Mouse (Mus musculus): ENCODE measurements around the gene Dbn1. TPM values are rescaled to one million over a fixed set of nuclear protein-coding genes. Genes with fewer than 3 reads are reported as not detected.

Gene Dbn1
- polyA plus RNA-seq, 1 experiment from 2014 or later: 153 TPM

DNA sequence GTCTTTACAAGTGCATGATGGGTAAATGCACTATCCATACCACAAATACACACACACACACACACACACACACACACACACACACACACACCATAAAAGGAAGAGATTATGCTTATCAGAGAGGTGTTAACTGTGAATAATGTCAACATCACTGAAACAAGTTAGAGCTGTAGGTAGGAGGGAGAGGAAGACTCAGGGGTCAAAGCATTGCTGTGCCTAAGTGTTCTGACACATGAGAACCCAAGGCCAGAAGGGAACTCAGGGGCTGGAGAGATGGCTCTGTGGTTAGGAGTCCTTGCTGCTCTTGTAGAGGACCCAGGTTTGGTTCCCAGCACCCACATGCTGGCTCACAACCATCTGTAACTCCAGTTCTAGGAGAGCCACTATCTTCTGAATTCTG, 8.0 kb downstream of the Dbn1 start:
- Histone ChIP-seq H3K9ac (no peak overlapping the region), H3K27me3 (ENCODE audit: insufficient read depth, low read length) (0 out of 2 replicates have a peak, but pooled peaks cover 2% of the 10 kb centered on the region), H3K9me3 (ENCODE audit: low read depth, low read length) (no peaks in the 10 kb centered on the region), H3K27ac (ENCODE audit: low read depth) (no peak overlapping the region), H3K36me3 (ENCODE audit: insufficient read depth) (peaks cover 77% of the 10 kb centered on the region), H3K4me3 (ENCODE audit: low read depth, low read length) (no peak overlapping the region), H3K4me1 (ENCODE audit: insufficient read depth) (0 out of 2 replicates have a peak, but pooled peaks cover 5% of the 10 kb centered on the region), H3K4me2 (no peak overlapping the region)
- TF ChIP-seq CTCF (IDR thresholded peaks at IDR 0.05; ENCODE audit: low read depth): no peak
- DNase-seq (no peak), ATAC-seq (ENCODE audit: insufficient read depth) (no peak)

GRCm38 (mm10) chr13:55479008-55479407, 8.9 kb downstream of the Dbn1 start:
- no peak for ATAC-seq (ENCODE audit: insufficient read depth)
- TF ChIP-seq CTCF (IDR thresholded peaks at IDR 0.05; ENCODE audit: low read depth): no peak
- H3K27me3 ChIP-seq (ENCODE audit: insufficient read depth, low read length): 0 out of 2 replicates have a peak, but pooled peaks cover 6% of the 10 kb centered on the region

DNA sequence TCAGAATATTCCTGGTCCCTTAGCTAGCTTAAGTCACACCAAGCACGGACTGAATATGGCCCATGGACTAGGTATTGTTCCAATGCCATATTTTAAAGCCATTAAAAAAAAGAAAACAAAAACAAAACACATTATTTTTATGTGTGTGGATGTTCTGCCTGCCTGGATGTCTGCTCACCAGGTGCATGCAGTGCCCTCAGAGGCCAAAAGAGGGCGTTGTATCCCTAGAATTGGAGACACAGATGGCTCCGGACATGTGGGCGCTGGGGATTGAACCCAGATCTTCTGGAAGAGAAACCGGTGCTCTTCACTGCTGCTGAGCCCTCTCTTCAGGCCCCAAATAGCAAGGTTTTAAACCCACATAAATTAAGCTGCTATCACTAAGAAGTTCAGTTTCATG, 9.9 kb downstream of the Dbn1 start:
- Histone ChIP-seq H3K36me3 (ENCODE audit: insufficient read depth) (peaks cover 92% of the 10 kb centered on the region), H3K4me1 (ENCODE audit: insufficient read depth) (no peaks in the 10 kb centered on the region), H3K4me3 (ENCODE audit: low read depth, low read length) (no peak overlapping the region), H3K9me3 (ENCODE audit: low read depth, low read length) (no peaks in the 10 kb centered on the region), H3K9ac (no peak overlapping the region), H3K27me3 (ENCODE audit: insufficient read depth, low read length) (0 out of 2 replicates have a peak, but pooled peaks cover 8% of the 10 kb centered on the region), H3K4me2 (no peak overlapping the region), H3K27ac (ENCODE audit: low read depth) (no peak overlapping the region)
- peak; percentile 60 for DNase-seq
- no peak for ATAC-seq (ENCODE audit: insufficient read depth)
- TF ChIP-seq CTCF (IDR thresholded peaks at IDR 0.05; ENCODE audit: low read depth): peak; percentile 59
- 54% methylated on average over 5 of the region's 5 CpGs for WGBS

More at GRCm38 (mm10) chr13:55479008-55479407, 8.9 kb downstream of the Dbn1 start:
- H3K4me3 ChIP-seq (ENCODE audit: low read depth, low read length): no peak overlapping the region
- H3K9ac ChIP-seq: no peak overlapping the region
- no peaks in the 10 kb centered on the region for H3K4me1 ChIP-seq (ENCODE audit: insufficient read depth)
- no peak overlapping the region for H3K4me2 ChIP-seq
- no peak overlapping the region for H3K27ac ChIP-seq (ENCODE audit: low read depth)
- peaks cover 86% of the 10 kb centered on the region for H3K36me3 ChIP-seq (ENCODE audit: insufficient read depth)
- no peak for DNase-seq
- 75% methylated on average over 7 of the region's 7 CpGs for WGBS
- H3K9me3 ChIP-seq (ENCODE audit: low read depth, low read length): no peaks in the 10 kb centered on the region

GRCm38 (mm10) chr13:55477492-55477891, 10.4 kb downstream of the Dbn1 start:
- no peaks in the 10 kb centered on the region for H3K4me1 ChIP-seq (ENCODE audit: insufficient read depth)
- no peaks in the 10 kb centered on the region for H3K9me3 ChIP-seq (ENCODE audit: low read depth, low read length)
- no peak overlapping the region for H3K4me3 ChIP-seq (ENCODE audit: low read depth, low read length)
- DNase-seq: no peak
- no peak overlapping the region for H3K27ac ChIP-seq (ENCODE audit: low read depth)
- no peak overlapping the region for H3K4me2 ChIP-seq
- ATAC-seq (ENCODE audit: insufficient read depth): no peak
- peaks cover 87% of the 10 kb centered on the region for H3K36me3 ChIP-seq (ENCODE audit: insufficient read depth)
- no peak for TF ChIP-seq CTCF (IDR thresholded peaks at IDR 0.05; ENCODE audit: low read depth)
- H3K27me3 ChIP-seq (ENCODE audit: insufficient read depth, low read length): 0 out of 2 replicates have a peak, but pooled peaks cover 8% of the 10 kb centered on the region
- WGBS: 71% methylated on average over 16 of the region's 16 CpGs
- no peak overlapping the region for H3K9ac ChIP-seq

- TF ChIP-seq CTCF (IDR thresholded peaks at IDR 0.05; ENCODE audit: low read depth): no peak
- no peak for DNase-seq
- Histone ChIP-seq H3K36me3 (ENCODE audit: insufficient read depth) (peaks cover 75% of the 10 kb centered on the region), H3K4me1 (ENCODE audit: insufficient read depth) (no peaks in the 10 kb centered on the region), H3K4me3 (ENCODE audit: low read depth, low read length) (no peak overlapping the region), H3K27ac (ENCODE audit: low read depth) (no peak overlapping the region), H3K27me3 (ENCODE audit: insufficient read depth, low read length) (0 out of 2 replicates have a peak, but pooled peaks cover 8% of the 10 kb centered on the region), H3K9me3 (ENCODE audit: low read depth, low read length) (no peaks in the 10 kb centered on the region), H3K9ac (no peak overlapping the region), H3K4me2 (no peak overlapping the region)
- ATAC-seq (ENCODE audit: insufficient read depth): no peak
- WGBS: 89% methylated on average over 8 of the region's 8 CpGs
These were observed 11.7 kb downstream of the Dbn1 start for GRCm38 (mm10) chr13:55476256-55476655.

DNA sequence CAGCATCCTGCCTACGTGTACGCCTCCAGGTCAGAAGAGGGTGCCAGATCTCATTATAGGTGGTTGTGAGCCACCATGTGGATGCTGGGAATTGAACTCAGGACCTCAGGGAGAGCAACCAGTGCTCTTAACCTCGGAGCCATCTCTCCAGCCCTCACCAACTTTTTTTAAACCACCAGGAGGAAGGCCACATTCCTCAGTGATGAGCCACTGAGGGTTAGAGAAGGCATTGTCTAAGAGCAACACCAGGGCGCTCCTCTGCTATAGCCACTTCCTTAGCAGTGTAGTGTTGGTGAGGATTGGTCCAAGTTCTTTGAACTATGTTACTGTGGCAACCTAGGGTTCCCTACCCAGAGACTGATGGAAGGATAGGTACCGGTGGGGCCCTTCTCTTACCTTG, 12.2 kb downstream of the Dbn1 start:
- H3K4me2 ChIP-seq: no peak overlapping the region
- H3K27ac ChIP-seq (ENCODE audit: low read depth): no peak overlapping the region
- no peaks in the 10 kb centered on the region for H3K4me1 ChIP-seq (ENCODE audit: insufficient read depth)
- 90% methylated on average over 5 of the region's 5 CpGs for WGBS
- H3K9me3 ChIP-seq (ENCODE audit: low read depth, low read length): no peaks in the 10 kb centered on the region
- TF ChIP-seq CTCF (IDR thresholded peaks at IDR 0.05; ENCODE audit: low read depth): no peak
- no peak for ATAC-seq (ENCODE audit: insufficient read depth)
- DNase-seq: no peak
- H3K36me3 ChIP-seq (ENCODE audit: insufficient read depth): peaks cover 70% of the 10 kb centered on the region
- 0 out of 2 replicates have a peak, but pooled peaks cover 8% of the 10 kb centered on the region for H3K27me3 ChIP-seq (ENCODE audit: insufficient read depth, low read length)
- H3K4me3 ChIP-seq (ENCODE audit: low read depth, low read length): no peak overlapping the region
- H3K9ac ChIP-seq: no peak overlapping the region

GRCm38 (mm10) chr13:55474621-55475069, 13.3 kb downstream of the Dbn1 start:
- 35% methylated on average over 5 of the region's 5 CpGs for WGBS
- H3K36me3 ChIP-seq (ENCODE audit: insufficient read depth): peaks cover 60% of the 10 kb centered on the region
- no peak overlapping the region for H3K27ac ChIP-seq (ENCODE audit: low read depth)
- H3K4me3 ChIP-seq (ENCODE audit: low read depth, low read length): no peak overlapping the region
- DNase-seq (peak; percentile 60), ATAC-seq (ENCODE audit: insufficient read depth) (no peak)
- H3K4me1 ChIP-seq (ENCODE audit: insufficient read depth): no peaks in the 10 kb centered on the region
- TF ChIP-seq CTCF (IDR thresholded peaks at IDR 0.05; ENCODE audit: low read depth): no peak
- H3K27me3 ChIP-seq (ENCODE audit: insufficient read depth, low read length): 0 out of 2 replicates have a peak, but pooled peaks cover 8% of the 10 kb centered on the region
- H3K4me2 ChIP-seq: no peak overlapping the region
- H3K9ac ChIP-seq: no peak overlapping the region
- no peaks in the 10 kb centered on the region for H3K9me3 ChIP-seq (ENCODE audit: low read depth, low read length)
